Mouse (Mus musculus) stomach, embryonic 14.5 days (tissue): ENCODE measurements around the gene Olfr456. TPM values are rescaled to one million over a fixed set of nuclear protein-coding genes. Genes with fewer than 3 reads are reported as not detected.

ENCODE experiments used
- ATAC-seq: fragments of 200-750 bp; cut with Nextera tagmentation; 2 replicates; pipeline ENCODE4 v1.8.0; 2017; ENCODE audit warnings: low read depth, moderate TSS enrichment; ENCODE audit not compliant: insufficient number of reproducible peaks, insufficient read depth, low FRiP score
- H3K27ac ChIP-seq: fragments of 300-500 bp; sonication (generic); 2 replicates; pipeline ENCODE4 v1.5.1; 2014; ENCODE audit warnings: mild to moderate bottlenecking, low read length, moderate library complexity, mixed read lengths
- H3K27me3 ChIP-seq: fragments of 300-500 bp; sonication (generic); 2 replicates; pipeline ENCODE4 v1.6.1; 2014; ENCODE audit warnings: low read length, control low read depth, mixed read lengths; ENCODE audit not compliant: control insufficient read depth, insufficient read depth
- H3K36me3 ChIP-seq: fragments of 300-500 bp; sonication (generic); 2 replicates; pipeline ENCODE4 v1.6.1; 2014; ENCODE audit warnings: mild to moderate bottlenecking, control low read depth, low read length, moderate library complexity, mixed read lengths; ENCODE audit not compliant: control insufficient read depth, insufficient read depth
- H3K4me1 ChIP-seq: fragments of 300-500 bp; sonication (generic); 2 replicates; pipeline ENCODE4 v1.6.1; 2014; ENCODE audit warnings: low read length, control low read depth, mixed read lengths; ENCODE audit not compliant: control insufficient read depth, insufficient read depth
- H3K4me2 ChIP-seq: fragments of 300-500 bp; sonication (generic); replicated peaks from 2 replicates; pipeline ENCODE4 v1.6.1; 2014; ENCODE audit warnings: low read depth, low read length, control low read depth
- H3K4me3 ChIP-seq: fragments of 300-500 bp; sonication (generic); 2 replicates; pipeline ENCODE4 v1.5.1; 2014; ENCODE audit warnings: low read depth, low read length, control low read depth
- H3K9ac ChIP-seq: fragments of 300-500 bp; sonication (generic); replicated peaks from 2 replicates; pipeline ENCODE4 v1.6.1; 2014; ENCODE audit warnings: low read depth, mild to moderate bottlenecking, control low read depth, low read length, moderate library complexity, mixed read lengths
- H3K9me3 ChIP-seq: fragments of 300-500 bp; sonication (generic); 2 replicates; pipeline ENCODE4 v1.6.1; 2016; ENCODE audit warnings: low read depth, low read length, control low read depth; ENCODE audit not compliant: control insufficient read depth
- WGBS: fragments of 180-500 bp; shearing (Covaris S2); extraction: QIAGEN DNeasy Blood & Tissue Kit; methylation state at CpG from one replicate; pipeline ENCODE4 v1.1.7; 2014; 5-methylcytosine and 5-hydroxymethylcytosine counted together
- polyA plus RNA-seq: library from polyadenylated mRNA; unstranded; fragments of >200 nt; fragmentation: Nextera tagmentation; extraction: Ambion mirVana; gene quantifications from 2 replicates; pipeline ENCODE4 v1.2.1, GENCODE M21; 2014

Olfr456 gene
- polyA plus RNA-seq, 1 experiment from 2014 or later, result not detected

GRCm38 (mm10) chr6:42465096-42465495, 21.9 kb downstream of the Olfr456 start, which contains the start of gene Olfr458:
Olfr458 (minus strand) TSS chr6:42465196.
- H3K4me2 ChIP-seq, result no peak within 1 kb of the TSS
- no peaks in the 10 kb centered on the region for H3K9me3 ChIP-seq
- no peak within 1 kb of the TSS for H3K27ac ChIP-seq
- no peaks in the 10 kb centered on the region for H3K36me3 ChIP-seq
- no peak for ATAC-seq
- no peak within 1 kb of the TSS for H3K9ac ChIP-seq
- 75% methylated on average over 1 of the region's 1 CpGs for WGBS
- H3K4me3 ChIP-seq, result no peak within 1 kb of the TSS
- no peaks in the 10 kb centered on the region for H3K4me1 ChIP-seq
- H3K27me3 ChIP-seq, result no peaks in the 10 kb centered on the region

GRCm38 (mm10) chr6:42447381-42447780, 39.6 kb downstream of the Olfr456 start:
- Histone ChIP-seq H3K9ac (no peak overlapping the region), H3K27me3 (no peaks in the 10 kb centered on the region), H3K9me3 (no peaks in the 10 kb centered on the region), H3K36me3 (no peaks in the 10 kb centered on the region), H3K4me2 (no peak overlapping the region), H3K4me1 (no peaks in the 10 kb centered on the region), H3K27ac (no peak overlapping the region), H3K4me3 (no peak overlapping the region)
- 86% methylated on average over 2 of the region's 2 CpGs for WGBS
- ATAC-seq, result no peak

GRCm38 (mm10) chr6:42444491-42444890, 42.5 kb downstream of the Olfr456 start:
- no peak overlapping the region for H3K27ac ChIP-seq

GRCm38 (mm10) chr6:42441395-42441794, 45.6 kb downstream of the Olfr456 start:
- no peaks in the 10 kb centered on the region for H3K4me1 ChIP-seq
- no peak overlapping the region for H3K4me3 ChIP-seq
- ATAC-seq, result no peak
- H3K36me3 ChIP-seq, result no peaks in the 10 kb centered on the region
- H3K4me2 ChIP-seq, result no peak overlapping the region
- H3K27me3 ChIP-seq, result no peaks in the 10 kb centered on the region
- no peaks in the 10 kb centered on the region for H3K9me3 ChIP-seq
- no peak overlapping the region for H3K27ac ChIP-seq
- WGBS, result 74% methylated on average over 2 of the region's 2 CpGs
- H3K9ac ChIP-seq, result no peak overlapping the region

More at GRCm38 (mm10) chr6:42444491-42444890, 42.5 kb downstream of the Olfr456 start:
- no peaks in the 10 kb centered on the region for H3K4me1 ChIP-seq
- no peak overlapping the region for H3K4me3 ChIP-seq
- no peaks in the 10 kb centered on the region for H3K9me3 ChIP-seq
- no peak for ATAC-seq
- H3K27me3 ChIP-seq, result no peaks in the 10 kb centered on the region
- no peak overlapping the region for H3K4me2 ChIP-seq
- no peaks in the 10 kb centered on the region for H3K36me3 ChIP-seq
- H3K9ac ChIP-seq, result no peak overlapping the region
- WGBS, result 35% methylated on average over 2 of the region's 2 CpGs

Other genes starting within 250 kb of the Olfr456 start
- gene Gstk1, start 241.3 kb downstream of the Olfr456 start, polyA plus RNA-seq, result 19.5 and 22.1 TPM in 2 replicates
- gene Tmem139, start 225.2 kb downstream of the Olfr456 start, polyA plus RNA-seq, result 2.6 and 2.8 TPM in 2 replicates
- 58.8 and 59.5 TPM in 2 replicates for gene Casp2, start 222.2 kb downstream of the Olfr456 start, polyA plus RNA-seq
- 0.53 TPM in 1 of 2 replicates, not detected in the other for gene Clcn1, start 200.5 kb downstream of the Olfr456 start, polyA plus RNA-seq
- 0.34 and 0.48 TPM in 2 replicates for gene Fam131b, start 162.6 kb downstream of the Olfr456 start, polyA plus RNA-seq
- 112 and 117 TPM in 2 replicates for gene Zyx, start 137.6 kb downstream of the Olfr456 start, polyA plus RNA-seq
- 4.0 and 5.3 TPM in 2 replicates for gene Epha1, start 113.9 kb downstream of the Olfr456 start, polyA plus RNA-seq
- gene Tas2r143, start 87.0 kb downstream of the Olfr456 start, polyA plus RNA-seq, result not detected in 2 replicates
- not detected in 2 replicates for gene Tas2r135, start 81.8 kb downstream of the Olfr456 start, polyA plus RNA-seq
- gene Tas2r126, start 52.7 kb downstream of the Olfr456 start, polyA plus RNA-seq, result not detected in 2 replicates
- not detected in 2 replicates for gene Olfr458, start 22.0 kb downstream of the Olfr456 start, polyA plus RNA-seq
- gene Olfr457, start 10.9 kb downstream of the Olfr456 start, polyA plus RNA-seq, result not detected in 2 replicates
- gene Olfr455, start 60.4 kb upstream of the Olfr456 start, polyA plus RNA-seq, result not detected in 2 replicates
- gene Tcaf3, start 110.5 kb upstream of the Olfr456 start, polyA plus RNA-seq, result not detected in 2 replicates
- gene Tcaf2, start 158.0 kb upstream of the Olfr456 start, polyA plus RNA-seq, result 7.1 and 8.5 TPM in 2 replicates
- 101 and 104 TPM in 2 replicates for gene Tcaf1, start 222.9 kb upstream of the Olfr456 start, polyA plus RNA-seq